Mouse (Mus musculus) spleen, adult 2 months (tissue): Measurements from ENCODE around the gene Slc6a17.

ENCODE experiments used
- CTCF ChIP-seq: fragments of 200-500 bp; IDR thresholded peaks from 2 replicates; pipeline ENCODE4 v1.5.1; 2011; ENCODE audit warnings: mild to moderate bottlenecking, inconsistent platforms; ENCODE audit not compliant: insufficient read depth, insufficient read length, insufficient replicate concordance; ENCODE audit errors: extremely low read depth
- POLR2A ChIP-seq: fragments of 200-500 bp; IDR thresholded peaks from 2 replicates; pipeline ENCODE4 v1.6.1; 2011; ENCODE audit warnings: low read depth, low read length, inconsistent platforms

DNA sequence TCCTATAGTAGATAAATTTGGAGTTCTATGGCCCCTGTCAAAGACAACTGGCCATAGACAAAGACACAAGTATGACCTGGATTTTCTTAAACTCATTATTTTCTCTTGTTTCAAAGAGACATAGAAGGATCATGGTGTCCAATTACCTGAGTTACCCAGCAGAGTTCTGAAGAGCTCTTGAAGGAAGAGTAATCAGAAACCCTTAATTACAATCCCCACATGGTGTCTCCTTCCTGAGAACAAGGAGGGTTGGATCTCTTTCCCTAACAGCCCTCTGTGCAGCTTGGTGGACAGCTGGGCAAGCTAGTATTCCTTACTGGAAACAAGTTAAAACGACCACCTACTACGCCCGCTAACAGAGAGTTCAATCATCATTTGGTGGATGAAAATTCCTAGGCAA is 6.4 kb downstream of the Slc6a17 start:
- TF ChIP-seq CTCF (no peak), POLR2A (no peak)
